Mouse (Mus musculus) Patski (cell line): Measurements from ENCODE around the gene Tecpr1. TPM values are rescaled to one million over a fixed set of nuclear protein-coding genes. Genes with fewer than 3 reads are reported as not detected.

Experiments used
- ATAC-seq: fragments of 100-300 bp; one replicate; pipeline ENCODE4 v1.8.0; 2021
- CTCF ChIA-PET: fragments of 350-600 bp; sonication (Branson Sonifier 250); formaldehyde crosslinking; loops from one replicate; lab custom pipeline; 2022; ENCODE audit warnings: inconsistent platforms; lab: Charles Lee
- POLR2A ChIA-PET: fragments of 350-600 bp; sonication (Branson Sonifier 250); formaldehyde crosslinking; loops from one replicate; lab custom pipeline; 2022; ENCODE audit warnings: antibody characterized with exemption, inconsistent platforms; lab: Charles Lee
- DNase-seq: peaks from one replicate; pipeline ENCODE4 v3.0.0-alpha.2; 2011; ENCODE audit warnings: low read depth, low spot score
- H3K27me3 ChIP-seq: fragments of 371-371 bp; one replicate; pipeline ENCODE4 v1.5.1; 2021
- CTCF ChIP-seq: fragments of 100-300 bp; IDR thresholded peaks from one replicate; pipeline ENCODE4 v1.5.1; 2021
- in situ Hi-C: fragments of 300-500 bp; cut with MboI; formaldehyde crosslinking; loops from 3 replicates; pipeline ENCODE4 v1.11.1; 2018; ENCODE audit warnings: low pct_unique_long_range_greater_than_20kb, mixed read lengths
- polyA plus RNA-seq: library from polyadenylated mRNA; unstranded; gene quantifications from one replicate; pipeline ENCODE4 v1.2.3, GENCODE M21; 2021

The Tecpr1 gene
- polyA plus RNA-seq, 1 experiment from 2014 or later: 32.8 TPM

DNA sequence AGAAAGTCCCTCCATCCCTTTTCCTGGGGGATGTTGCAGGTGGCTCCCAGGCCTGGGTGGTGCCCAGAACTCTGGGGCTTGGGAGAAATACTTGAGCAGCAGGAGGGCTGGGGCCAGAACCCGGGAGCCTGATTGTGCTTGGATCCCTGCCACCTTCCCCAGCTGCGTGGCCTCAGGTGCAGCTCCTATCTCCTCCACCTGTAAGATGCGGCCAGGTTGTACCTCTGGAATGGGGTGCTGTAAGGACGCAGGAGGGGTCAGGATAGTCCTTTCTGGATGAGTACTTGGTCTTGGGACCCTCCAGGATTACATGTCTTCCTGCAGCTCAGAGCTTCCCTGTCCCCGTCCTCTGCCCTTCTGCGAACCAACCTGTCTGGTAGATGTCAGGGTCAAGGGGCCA lies 35.8 kb upstream of the Tecpr1 start:
- DNase-seq: no peak
- ChIA-PET CTCF (interaction anchor here (1.9 to 2.3 kb wide), 2 partner anchors 8 to 19 kb away, joined by 7 to 8 read pairs; no protein-coding TSS in a partner anchor), POLR2A (interaction anchor here (1.0 to 1.6 kb wide), 2 partner anchors 16 to 98 kb away, joined by 3 to 4 read pairs; no protein-coding TSS in a partner anchor)
- ATAC-seq: no peak
- no peaks in the 10 kb centered on the region for H3K27me3 ChIP-seq
- no peak for TF ChIP-seq CTCF
- in situ Hi-C loops: no loop called here

DNA sequence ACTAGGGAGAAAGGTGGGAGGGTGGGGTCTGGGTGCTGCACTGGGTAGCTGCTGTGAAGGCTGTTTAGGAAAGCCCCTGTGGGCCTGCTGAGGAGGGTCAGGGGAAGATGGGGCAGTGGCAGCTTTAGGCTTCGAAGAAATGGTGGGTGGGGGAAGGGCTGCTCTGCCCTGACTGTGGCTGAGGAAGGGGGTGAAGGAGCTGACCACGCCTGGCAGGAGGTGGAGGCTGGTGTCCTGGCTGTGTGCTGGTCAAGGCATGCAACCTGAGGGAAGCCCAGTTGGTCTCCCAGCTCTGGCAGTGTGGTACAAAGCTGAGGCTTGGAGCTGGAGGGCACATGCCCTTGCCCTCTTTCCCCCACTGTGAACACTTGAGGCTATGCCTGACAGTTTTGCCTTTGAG lies 35.3 kb upstream of the Tecpr1 start:
- no peak for ATAC-seq
- in situ Hi-C loops: no loop called here
- POLR2A ChIA-PET: interaction anchor here (1.6 kb wide), 1 partner anchor 99 kb away, joined by 4 read pairs; no protein-coding TSS in a partner anchor
- no peak for TF ChIP-seq CTCF
- CTCF ChIA-PET: interaction anchor here (1.9 to 2.3 kb wide), 2 partner anchors 9 to 19 kb away, joined by 7 to 8 read pairs; no protein-coding TSS in a partner anchor
- no peaks in the 10 kb centered on the region for H3K27me3 ChIP-seq
- no peak for DNase-seq

DNA sequence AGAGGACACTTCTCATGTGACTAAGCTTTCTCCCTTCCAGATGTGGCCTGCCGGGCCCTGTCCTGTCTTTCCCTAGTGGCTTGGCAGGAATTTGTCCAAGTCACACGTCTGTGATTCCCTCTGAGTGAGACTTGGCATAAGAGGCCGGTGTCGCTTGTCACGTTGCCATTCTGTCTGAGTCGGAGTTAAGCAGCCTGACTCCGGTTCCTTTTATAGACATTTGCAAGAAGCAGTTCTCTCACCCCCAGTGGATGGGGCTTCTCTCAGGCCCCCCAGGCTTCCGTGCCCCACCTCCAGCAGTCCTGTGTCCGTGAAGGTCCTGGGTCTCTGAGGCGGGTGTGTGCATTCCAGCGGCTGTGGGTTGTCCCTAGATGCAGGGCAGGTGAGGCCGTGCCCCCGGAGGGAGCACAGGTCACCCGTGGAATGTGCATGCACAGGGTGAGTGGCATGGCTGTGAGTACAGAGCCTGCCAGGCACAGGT lies 34.8 kb upstream of the Tecpr1 start:
- in situ Hi-C loops: no loop called here
- no peak for ATAC-seq
- CTCF ChIA-PET: interaction anchor here (1.9 to 2.3 kb wide), 2 partner anchors 9 to 20 kb away, joined by 7 to 8 read pairs; no protein-coding TSS in a partner anchor
- no peak for TF ChIP-seq CTCF
- no peaks in the 10 kb centered on the region for H3K27me3 ChIP-seq
- POLR2A ChIA-PET: no interaction called here
- peak; percentile 10 for DNase-seq

DNA sequence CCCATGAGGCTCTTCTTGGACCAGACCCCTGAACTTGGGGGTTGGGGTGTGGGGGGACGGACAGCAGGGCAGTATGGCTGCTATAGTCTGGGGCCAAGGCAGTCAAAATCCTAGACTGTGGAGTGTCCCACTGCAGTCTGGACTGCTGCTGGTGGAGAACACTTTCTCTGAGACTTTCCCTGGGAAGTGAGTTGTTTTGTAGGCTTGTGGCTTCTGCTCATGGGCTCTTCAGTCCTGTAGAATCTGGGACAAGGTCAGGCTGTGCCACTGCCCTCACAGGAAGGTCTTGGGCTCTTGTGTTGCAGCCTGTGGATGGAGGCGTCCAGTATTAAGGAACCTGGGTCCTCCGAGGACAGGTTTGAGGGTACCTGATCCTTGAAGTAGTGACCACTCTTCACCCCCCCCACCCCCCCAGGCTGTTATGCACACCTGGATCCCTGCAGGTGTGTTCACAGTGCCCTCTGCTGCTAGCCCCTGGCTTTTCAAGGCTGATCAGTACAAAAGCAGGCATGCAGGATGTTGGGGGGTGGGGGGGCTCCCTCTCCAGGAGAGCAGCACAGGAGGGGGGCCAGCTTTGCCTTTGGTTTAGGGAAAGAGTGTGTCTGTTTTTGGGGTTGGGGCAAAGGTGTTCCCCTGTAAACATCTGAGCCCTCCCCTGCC lies 34.2 kb upstream of the Tecpr1 start:
- TF ChIP-seq CTCF: no peak
- ChIA-PET POLR2A (no interaction called here), CTCF (interaction anchor here (1.3 to 1.6 kb wide), 2 partner anchors 10 to 50 kb away, joined by 4 read pairs; no protein-coding TSS in a partner anchor)
- no peak for ATAC-seq
- H3K27me3 ChIP-seq: no peaks in the 10 kb centered on the region
- no peak for DNase-seq
- in situ Hi-C loops: no loop called here

DNA sequence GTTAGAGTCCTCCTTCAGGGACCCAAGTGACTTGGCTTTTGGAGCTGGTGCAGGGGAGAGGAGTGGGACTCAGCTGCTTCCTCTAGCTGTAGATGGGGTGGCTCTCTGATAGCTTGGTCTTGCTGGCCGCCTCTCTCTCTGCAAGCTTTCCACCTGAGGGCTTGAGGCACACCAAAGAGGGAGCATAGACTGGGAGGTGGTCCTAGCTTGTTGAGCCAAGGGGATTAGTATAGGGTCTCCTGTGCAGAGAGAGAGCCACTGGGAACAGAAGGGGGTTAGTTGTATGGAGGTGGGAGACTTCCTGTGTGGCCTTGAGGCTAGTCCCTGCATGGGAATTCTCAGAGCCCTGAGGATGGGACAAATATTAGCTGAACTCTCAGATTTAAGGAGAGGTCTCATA lies 33.5 kb upstream of the Tecpr1 start:
- no peak for ATAC-seq
- H3K27me3 ChIP-seq: no peaks in the 10 kb centered on the region
- in situ Hi-C loops: no loop called here
- no peak for TF ChIP-seq CTCF
- no peak for DNase-seq
- CTCF ChIA-PET: interaction anchor here (1.3 to 1.6 kb wide), 2 partner anchors 10 to 49 kb away, joined by 4 read pairs; no protein-coding TSS in a partner anchor
- POLR2A ChIA-PET: no interaction called here

DNA sequence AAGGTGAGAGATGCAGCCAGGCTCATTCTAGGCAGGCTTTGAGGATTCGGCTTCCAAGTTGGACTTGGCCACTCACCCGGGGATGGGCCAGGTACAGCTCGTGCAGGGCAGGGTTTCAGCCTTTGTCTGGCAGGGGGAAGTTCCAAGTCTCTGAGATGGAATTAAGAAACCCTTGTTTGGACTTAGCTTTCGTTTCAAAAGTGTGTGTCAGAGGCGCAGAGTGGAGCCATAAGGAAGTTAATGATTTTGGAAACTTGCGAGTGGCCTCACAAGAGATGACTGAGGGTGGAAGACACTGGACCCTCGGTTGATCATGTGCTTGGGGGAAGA lies 33.1 kb upstream of the Tecpr1 start:
- in situ Hi-C loops: no loop called here
- POLR2A ChIA-PET: no interaction called here
- TF ChIP-seq CTCF: no peak
- ATAC-seq (no peak), DNase-seq (peak; percentile 17)
- CTCF ChIA-PET: interaction anchor here (1.3 to 1.6 kb wide), 2 partner anchors 11 to 49 kb away, joined by 4 read pairs; no protein-coding TSS in a partner anchor
- H3K27me3 ChIP-seq: no peaks in the 10 kb centered on the region

DNA sequence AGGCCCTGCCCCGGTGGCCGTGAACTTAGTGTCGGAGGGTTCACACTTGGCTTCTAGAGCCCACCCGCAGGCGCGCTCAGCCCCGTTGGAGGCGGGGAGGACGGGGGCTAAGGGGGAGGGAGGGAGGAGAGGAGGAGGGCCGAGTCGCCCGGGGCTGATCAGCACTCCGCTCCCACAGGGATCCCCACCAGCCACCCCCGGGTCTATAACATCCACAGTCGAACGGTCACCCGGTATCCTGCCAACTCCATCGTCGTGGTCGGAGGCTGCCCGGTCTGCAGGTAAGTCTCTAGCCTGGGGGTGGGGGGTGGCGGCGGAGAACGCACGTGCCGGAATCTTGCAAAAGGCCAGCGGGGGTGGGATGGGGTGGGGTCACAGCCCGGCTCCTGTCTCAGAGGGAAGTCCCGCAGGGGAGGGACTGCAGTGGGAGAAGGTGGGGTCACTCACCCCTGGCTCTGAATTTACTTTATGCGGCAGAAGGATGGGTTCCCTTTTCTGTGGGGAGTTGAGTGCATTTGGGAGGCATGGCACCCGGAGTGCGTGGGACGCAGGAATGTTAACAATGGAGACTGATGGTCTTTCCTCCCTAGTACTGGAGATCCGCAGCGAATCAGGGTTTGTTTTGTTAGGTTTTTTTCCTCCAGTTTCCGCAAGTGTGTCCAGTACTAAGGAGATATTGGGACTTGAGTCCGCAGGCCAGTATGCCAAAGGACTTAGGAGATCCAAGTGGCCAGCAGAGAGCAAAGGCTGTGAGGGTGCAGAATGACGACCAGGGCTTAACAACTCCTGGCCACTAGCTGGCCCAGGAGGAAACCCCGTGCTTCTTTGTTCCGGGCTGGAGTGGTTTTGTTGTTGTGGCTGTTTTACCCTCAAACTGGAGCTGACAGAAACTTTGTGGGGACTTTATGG lies 32.5 kb upstream of the Tecpr1 start:
- ATAC-seq: peak; percentile 23
- in situ Hi-C loops: no loop called here
- ChIA-PET POLR2A (no interaction called here), CTCF (interaction anchor here (1.3 to 1.6 kb wide), 2 partner anchors 11 to 48 kb away, joined by 4 read pairs; no protein-coding TSS in a partner anchor)
- H3K27me3 ChIP-seq: no peaks in the 10 kb centered on the region
- TF ChIP-seq CTCF: no peak
- peak; percentile 19 for DNase-seq

DNA sequence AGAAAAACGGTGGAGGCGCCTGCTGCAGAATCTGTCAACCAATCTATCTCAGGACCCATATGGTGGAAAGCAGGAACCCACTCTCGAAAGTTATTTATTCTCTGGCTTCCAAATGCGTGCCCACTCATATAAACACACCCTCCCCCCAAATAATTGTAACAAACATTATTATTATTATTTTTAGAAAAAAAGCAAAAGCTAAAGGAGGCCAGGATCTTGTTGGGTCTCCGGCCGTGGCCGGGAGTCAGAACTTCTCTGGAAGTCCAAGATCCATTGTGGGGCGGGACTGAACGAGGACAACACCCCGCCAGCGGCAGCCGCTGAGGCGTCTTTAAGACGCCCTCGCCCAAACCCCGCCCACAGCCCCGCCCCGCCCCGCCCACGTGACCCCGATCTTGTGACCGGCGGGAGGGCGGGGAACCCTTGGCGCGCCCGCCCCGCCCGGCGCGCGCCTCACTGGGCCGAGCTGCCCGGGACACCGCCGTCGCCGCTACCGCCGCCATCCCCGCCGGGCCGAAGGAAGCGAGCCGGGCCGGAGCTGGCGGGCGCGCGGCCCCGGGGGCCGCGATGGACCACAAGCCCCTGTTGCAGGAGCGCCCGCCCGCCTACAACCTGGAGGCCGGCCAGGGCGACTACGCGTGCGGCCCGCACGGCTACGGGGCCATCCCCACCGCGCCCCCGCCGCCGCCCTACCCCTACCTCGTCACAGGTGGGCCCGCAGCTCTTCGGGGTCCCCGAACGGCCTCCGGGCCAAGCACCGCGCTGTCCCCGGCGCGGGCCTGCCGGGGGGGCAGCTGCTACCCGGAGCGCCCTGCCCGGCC lies 31.6 kb upstream of the Tecpr1 start:
- DNase-seq (peak; percentile 34), ATAC-seq (peak; percentile 67)
- H3K27me3 ChIP-seq: no peaks in the 10 kb centered on the region
- CTCF ChIA-PET: interaction anchor here (0.9 kb wide), 1 partner anchor 48 kb away, joined by 3 read pairs; no protein-coding TSS in a partner anchor
- POLR2A ChIA-PET: no interaction called here
- in situ Hi-C loops: no loop called here
- no peak for TF ChIP-seq CTCF

DNA sequence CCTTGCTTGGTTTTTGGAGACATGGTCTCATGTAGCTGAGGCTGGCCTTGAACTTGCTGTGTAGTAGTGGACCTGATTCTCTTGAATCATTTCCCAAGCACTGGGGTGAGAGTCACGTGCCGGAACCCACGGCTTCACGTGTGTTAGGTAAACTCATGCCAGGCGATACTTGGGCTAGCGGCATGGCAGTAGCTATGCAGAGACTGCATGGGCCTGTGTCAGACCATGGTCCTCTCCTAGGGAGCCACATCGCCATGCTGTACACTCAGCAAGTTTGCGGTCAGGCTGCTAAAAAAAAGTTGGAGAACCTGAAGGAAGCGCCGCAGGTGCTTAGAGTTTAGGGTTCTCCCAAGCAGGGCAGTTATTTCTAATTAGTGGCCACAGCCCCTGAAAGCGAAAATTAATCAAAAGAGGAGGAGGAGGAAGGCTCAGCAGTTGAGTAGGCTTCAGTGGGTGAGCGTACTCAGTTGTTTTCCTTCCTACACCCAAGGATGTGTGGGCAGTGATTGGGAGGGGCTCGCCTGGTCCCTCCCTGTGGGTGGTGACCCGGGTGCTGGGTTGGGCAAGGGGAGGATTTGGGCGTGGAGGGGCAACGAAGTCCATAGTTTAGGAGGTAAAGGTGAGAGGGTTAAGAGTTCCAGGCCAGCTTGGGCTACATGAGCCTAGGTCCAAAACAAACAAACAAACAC lies 30.9 kb upstream of the Tecpr1 start:
- CTCF ChIA-PET: interaction anchor here (0.9 kb wide), 1 partner anchor 47 kb away, joined by 3 read pairs; no protein-coding TSS in a partner anchor
- DNase-seq (no peak), ATAC-seq (peak; percentile 4)
- POLR2A ChIA-PET: interaction anchor here (0.7 kb wide), 1 partner anchor 40 kb away, joined by 4 read pairs; no protein-coding TSS in a partner anchor
- no peak for TF ChIP-seq CTCF
- in situ Hi-C loops: no loop called here
- no peaks in the 10 kb centered on the region for H3K27me3 ChIP-seq
